Mouse (Mus musculus): ENCODE measurements around the gene AU040320. TPM values are rescaled to one million over a fixed set of nuclear protein-coding genes. Genes with fewer than 3 reads are reported as not detected.

Gene AU040320
- polyA plus RNA-seq, 1 experiment from 2014 or later: 20.7 TPM

- H3K9ac ChIP-seq: peak overlapping the region; percentile 89; the same call in 1 of the 2 replicates
- no peaks in the 10 kb centered on the region for H3K27me3 ChIP-seq (replicated peaks)
- H3K4me3 ChIP-seq: no peak overlapping the region
- H3K9me3 ChIP-seq: no peaks in the 10 kb centered on the region
- WGBS: 79% methylated on average over 8 of the region's 8 CpGs
- no peak for ATAC-seq (ENCODE audit: extremely low read depth, insufficient number of reproducible peaks, low FRiP score, low TSS enrichment)
- H3K4me2 ChIP-seq: 0 out of 2 replicates have a peak overlapping the region, but pooled peaks have one; percentile 100
- no peak overlapping the region for H3K27ac ChIP-seq (replicated peaks)
- peaks cover 52% of the 10 kb centered on the region for H3K4me1 ChIP-seq
- peaks cover 47% of the 10 kb centered on the region for H3K36me3 ChIP-seq
These were observed 2.3 kb upstream of the AU040320 start for GRCm38 (mm10) chr4:126750863-126751555.

- 55% methylated on average over 10 of the region's 10 CpGs for WGBS
- H3K4me2 ChIP-seq: peak overlapping the region; percentile 100
- H3K9me3 ChIP-seq: no peaks in the 10 kb centered on the region
- ATAC-seq (ENCODE audit: extremely low read depth, insufficient number of reproducible peaks, low FRiP score, low TSS enrichment): no peak
- no peak overlapping the region for H3K27ac ChIP-seq (replicated peaks)
- peak overlapping the region; percentile 98 for H3K4me3 ChIP-seq
- H3K36me3 ChIP-seq: peaks cover 41% of the 10 kb centered on the region
- H3K27me3 ChIP-seq (replicated peaks): no peaks in the 10 kb centered on the region
- H3K9ac ChIP-seq: peak overlapping the region; percentile 89
- H3K4me1 ChIP-seq: peaks cover 52% of the 10 kb centered on the region
These were observed 1.8 kb upstream of the AU040320 start for GRCm38 (mm10) chr4:126751556-126752023.

DNA sequence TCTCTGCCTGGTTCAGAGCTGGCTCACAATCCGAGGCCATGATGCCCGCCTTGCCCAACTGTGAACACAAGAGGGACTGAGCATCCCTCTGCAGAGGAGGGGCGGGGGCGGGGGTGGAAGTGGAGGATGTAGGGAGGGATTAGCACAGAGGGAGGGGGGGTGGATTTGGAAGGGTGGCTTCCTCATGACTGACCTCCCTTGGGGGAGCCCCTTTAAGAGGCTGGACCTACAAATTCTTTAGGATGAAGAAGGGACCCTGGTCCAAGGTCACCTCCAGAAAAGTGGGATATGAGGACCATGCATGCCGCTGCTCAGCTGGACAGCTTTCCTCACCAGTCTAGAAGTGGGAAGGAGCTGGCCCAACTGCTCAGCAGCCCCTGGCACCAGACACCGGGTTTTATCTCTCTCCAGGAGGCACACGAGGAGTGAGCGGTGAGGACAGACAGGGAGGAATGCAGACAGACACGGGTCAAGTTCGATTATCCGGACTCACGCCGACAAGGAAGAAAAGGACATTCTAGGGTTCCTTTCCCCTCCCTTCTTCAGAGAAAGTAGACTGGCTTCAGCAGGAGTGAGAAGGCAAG lies 1.2 kb upstream of the AU040320 start:
- Histone ChIP-seq H3K27me3 (replicated peaks) (no peaks in the 10 kb centered on the region), H3K27ac (replicated peaks) (peak overlapping the region; percentile 95), H3K36me3 (peaks cover 36% of the 10 kb centered on the region), H3K4me3 (peak overlapping the region; percentile 98), H3K9ac (peak overlapping the region; percentile 89), H3K4me1 (peaks cover 52% of the 10 kb centered on the region), H3K9me3 (no peaks in the 10 kb centered on the region), H3K4me2 (peak overlapping the region; percentile 100)
- ATAC-seq (ENCODE audit: extremely low read depth, insufficient number of reproducible peaks, low FRiP score, low TSS enrichment): no peak
- WGBS: 5% methylated on average over 13 of the region's 13 CpGs

- Histone ChIP-seq H3K4me1 (peaks cover 52% of the 10 kb centered on the region), H3K36me3 (peaks cover 34% of the 10 kb centered on the region), H3K4me2 (peak overlapping the region; percentile 100), H3K27ac (replicated peaks) (peak overlapping the region; percentile 95), H3K9me3 (no peaks in the 10 kb centered on the region), H3K27me3 (replicated peaks) (no peaks in the 10 kb centered on the region), H3K4me3 (peak overlapping the region; percentile 98), H3K9ac (peak overlapping the region; percentile 89)
- whole genome bisulfite sequencing: under 1% methylated on average over 23 of the region's 23 CpGs
- no peak for ATAC-seq (ENCODE audit: extremely low read depth, insufficient number of reproducible peaks, low FRiP score, low TSS enrichment)
These were observed 669 bp upstream of the AU040320 start for GRCm38 (mm10) chr4:126752608-126753141.

- Histone ChIP-seq H3K27ac (replicated peaks) (peak overlapping the region; percentile 95), H3K4me1 (peaks cover 49% of the 10 kb centered on the region), H3K36me3 (peaks cover 28% of the 10 kb centered on the region), H3K4me2 (peak overlapping the region; percentile 100), H3K4me3 (peak overlapping the region; percentile 98), H3K27me3 (replicated peaks) (no peaks in the 10 kb centered on the region), H3K9ac (peak overlapping the region; percentile 89), H3K9me3 (no peaks in the 10 kb centered on the region)
- no peak for ATAC-seq (ENCODE audit: extremely low read depth, insufficient number of reproducible peaks, low FRiP score, low TSS enrichment)
- WGBS: 2% methylated on average over 12 of the region's 12 CpGs
These were observed 877 bp downstream of the AU040320 start for GRCm38 (mm10) chr4:126754231-126754611.

GRCm38 (mm10) chr4:126754736-126755374 lies 1.5 kb downstream of the AU040320 start:
- Histone ChIP-seq H3K9me3 (no peaks in the 10 kb centered on the region), H3K4me2 (peak overlapping the region; percentile 100), H3K36me3 (peaks cover 28% of the 10 kb centered on the region), H3K4me1 (peaks cover 43% of the 10 kb centered on the region), H3K27ac (replicated peaks) (no peak overlapping the region), H3K27me3 (replicated peaks) (no peaks in the 10 kb centered on the region), H3K9ac (peak overlapping the region; percentile 89), H3K4me3 (peak overlapping the region; percentile 98)
- WGBS: 47% methylated on average over 12 of the region's 12 CpGs
- no peak for ATAC-seq (ENCODE audit: extremely low read depth, insufficient number of reproducible peaks, low FRiP score, low TSS enrichment)

DNA sequence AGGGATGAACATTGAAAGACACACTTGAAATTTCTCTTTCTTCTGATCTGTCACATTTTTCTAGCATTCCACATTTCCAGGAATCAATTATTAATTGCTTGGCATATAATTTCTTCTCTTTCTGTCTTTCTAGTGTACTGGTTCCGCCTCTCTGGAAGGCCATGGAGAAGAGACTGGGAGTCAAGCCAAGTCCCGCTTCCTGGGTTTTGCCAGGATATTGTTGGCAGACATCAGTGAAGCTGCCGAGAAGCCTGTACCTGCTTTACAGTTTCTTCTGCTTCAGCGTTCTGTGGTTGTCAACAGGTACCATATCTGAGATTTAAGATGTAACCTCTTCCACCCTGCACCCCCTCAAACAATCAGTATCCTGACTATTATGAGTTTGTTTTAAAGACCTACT lies 3.4 kb downstream of the AU040320 start:
- no peak for ATAC-seq (ENCODE audit: extremely low read depth, insufficient number of reproducible peaks, low FRiP score, low TSS enrichment)
- peaks cover 24% of the 10 kb centered on the region for H3K4me1 ChIP-seq
- H3K9me3 ChIP-seq: no peaks in the 10 kb centered on the region
- no peaks in the 10 kb centered on the region for H3K27me3 ChIP-seq (replicated peaks)
- WGBS: 46% methylated on average over 4 of the region's 4 CpGs
- peaks cover 31% of the 10 kb centered on the region for H3K36me3 ChIP-seq
- H3K4me2 ChIP-seq: no peak overlapping the region
- H3K4me3 ChIP-seq: no peak overlapping the region
- no peak overlapping the region for H3K27ac ChIP-seq (replicated peaks)
- no peak overlapping the region for H3K9ac ChIP-seq

DNA sequence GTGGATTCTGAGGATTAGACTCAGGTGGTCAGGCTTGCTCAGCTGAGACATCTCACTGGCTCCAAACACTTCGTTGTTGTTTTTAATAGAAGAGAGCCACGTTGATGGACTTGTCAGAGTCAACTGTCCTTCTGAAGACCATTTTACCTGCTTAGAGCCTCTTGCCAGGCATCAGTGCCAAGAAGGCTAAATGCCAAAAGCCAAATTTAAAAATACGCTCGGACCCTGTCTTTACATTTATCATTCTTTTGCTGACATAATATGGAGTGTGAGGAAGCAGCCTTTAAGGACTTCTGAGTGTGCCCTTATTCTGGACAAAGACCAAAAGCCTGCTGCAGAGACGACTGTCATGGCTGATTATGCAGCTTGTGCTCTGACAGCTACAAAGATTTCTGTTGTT lies 5.0 kb downstream of the AU040320 start:
- 74% methylated on average over 5 of the region's 5 CpGs for WGBS
- no peak overlapping the region for H3K9ac ChIP-seq

GRCm38 (mm10) chr4:126759435-126759834 lies 6.1 kb downstream of the AU040320 start:
- 80% methylated on average over 2 of the region's 2 CpGs for WGBS
- Histone ChIP-seq H3K9ac (no peak overlapping the region), H3K4me3 (no peak overlapping the region), H3K4me1 (peaks cover 10% of the 10 kb centered on the region), H3K27ac (replicated peaks) (no peak overlapping the region), H3K4me2 (no peak overlapping the region), H3K9me3 (no peaks in the 10 kb centered on the region), H3K27me3 (replicated peaks) (no peaks in the 10 kb centered on the region), H3K36me3 (peaks cover 41% of the 10 kb centered on the region)
- no peak for ATAC-seq (ENCODE audit: extremely low read depth, insufficient number of reproducible peaks, low FRiP score, low TSS enrichment)

More for the DNA sequence above, 5.0 kb downstream of the AU040320 start:
- no peaks in the 10 kb centered on the region for H3K9me3 ChIP-seq
- H3K36me3 ChIP-seq: peaks cover 37% of the 10 kb centered on the region
- no peak overlapping the region for H3K27ac ChIP-seq (replicated peaks)
- H3K27me3 ChIP-seq (replicated peaks): no peaks in the 10 kb centered on the region
- peaks cover 14% of the 10 kb centered on the region for H3K4me1 ChIP-seq
- no peak overlapping the region for H3K4me3 ChIP-seq
- ATAC-seq (ENCODE audit: extremely low read depth, insufficient number of reproducible peaks, low FRiP score, low TSS enrichment): no peak
- no peak overlapping the region for H3K4me2 ChIP-seq

DNA sequence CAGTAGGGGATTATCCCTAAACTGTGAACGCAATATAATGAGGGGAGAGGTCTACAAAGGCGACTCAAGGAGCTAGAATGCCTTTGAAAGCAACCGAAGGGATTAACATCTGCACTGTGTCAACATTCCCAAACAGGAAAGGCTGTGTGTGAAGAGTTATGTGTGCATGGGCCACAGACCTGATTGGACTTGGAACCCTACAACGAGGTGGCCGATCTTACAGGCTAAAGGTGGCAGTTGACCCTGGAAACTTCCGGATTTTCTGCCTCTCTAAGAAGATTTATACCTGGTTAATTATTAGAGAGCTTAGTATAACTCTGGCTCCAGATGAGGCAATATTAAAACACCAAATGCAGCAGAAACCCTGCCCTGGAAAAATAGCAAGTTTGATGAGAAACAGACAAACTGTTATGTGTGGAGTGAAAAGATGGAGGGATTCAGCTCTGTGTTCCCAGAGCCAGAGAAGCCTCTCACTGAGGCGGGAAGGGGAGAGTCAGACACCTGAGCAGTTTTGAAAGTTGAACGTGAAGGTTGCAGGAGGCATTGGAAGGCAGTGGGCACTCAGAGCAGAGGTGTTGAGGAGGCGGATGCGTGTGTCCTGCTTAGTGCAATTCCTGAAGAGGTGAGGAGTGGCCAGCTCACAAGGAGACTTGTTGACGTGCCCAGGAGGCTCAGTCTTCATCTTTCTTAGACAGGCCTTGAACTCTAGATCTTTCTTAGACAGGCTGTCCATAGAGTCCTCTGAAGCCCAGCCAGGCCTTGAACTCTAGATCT lies 9.4 kb downstream of the AU040320 start:
- no peak overlapping the region for H3K4me3 ChIP-seq

DNA sequence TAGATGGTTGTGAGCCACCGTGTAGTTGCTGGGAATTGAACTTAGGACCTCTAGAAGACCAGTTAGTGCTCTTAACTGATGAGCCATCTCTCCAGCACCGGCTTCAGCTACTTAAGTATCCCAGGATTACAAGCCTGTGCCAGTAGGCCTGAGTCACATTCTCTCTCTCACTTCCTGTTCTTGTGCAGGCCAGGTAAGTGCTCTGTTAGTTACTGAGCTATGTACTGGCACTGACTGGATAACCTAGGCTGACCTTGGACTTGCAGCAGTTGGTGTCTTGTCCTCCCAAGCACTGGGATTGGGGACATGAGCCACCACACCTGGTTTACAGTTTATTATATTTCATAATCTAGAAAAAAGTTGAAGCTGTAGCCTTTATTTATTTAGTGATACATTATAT lies 10.1 kb downstream of the AU040320 start:
- Histone ChIP-seq H3K27me3 (replicated peaks) (no peaks in the 10 kb centered on the region), H3K4me3 (no peak overlapping the region), H3K9ac (no peak overlapping the region), H3K9me3 (no peaks in the 10 kb centered on the region), H3K4me2 (no peak overlapping the region), H3K4me1 (no peaks in the 10 kb centered on the region), H3K27ac (replicated peaks) (no peak overlapping the region), H3K36me3 (peaks cover 39% of the 10 kb centered on the region)
- no peak for ATAC-seq (ENCODE audit: extremely low read depth, insufficient number of reproducible peaks, low FRiP score, low TSS enrichment)
- WGBS: 71% methylated on average over 2 of the region's 2 CpGs

More for the DNA sequence above, 9.4 kb downstream of the AU040320 start:
- H3K27me3 ChIP-seq (replicated peaks): no peaks in the 10 kb centered on the region
- H3K27ac ChIP-seq (replicated peaks): no peak overlapping the region
- peaks cover 39% of the 10 kb centered on the region for H3K36me3 ChIP-seq
- no peaks in the 10 kb centered on the region for H3K4me1 ChIP-seq
- no peak for ATAC-seq (ENCODE audit: extremely low read depth, insufficient number of reproducible peaks, low FRiP score, low TSS enrichment)
- H3K9me3 ChIP-seq: no peaks in the 10 kb centered on the region
- H3K4me2 ChIP-seq: no peak overlapping the region
- WGBS: 71% methylated on average over 11 of the region's 11 CpGs
- H3K9ac ChIP-seq: no peak overlapping the region

Measured in heart, embryonic 13.5 days (tissue).